Mouse (Mus musculus) liver, embryonic 12.5 days (tissue): Measurements from ENCODE around the gene Ak3. TPM values are rescaled to one million over a fixed set of nuclear protein-coding genes. Genes with fewer than 3 reads are reported as not detected.

Experiments used
- ATAC-seq: fragments of 200-750 bp; cut with Nextera tagmentation; 2 replicates; pipeline ENCODE4 v1.8.0; 2017; ENCODE audit warnings: moderate number of reproducible peaks, mild to moderate bottlenecking, moderate library complexity
- H3K27ac ChIP-seq: fragments of 300-500 bp; sonication (generic); 2 replicates; pipeline ENCODE4 v1.5.1; 2016; ENCODE audit warnings: mild to moderate bottlenecking
- H3K27me3 ChIP-seq: fragments of 300-500 bp; sonication (generic); replicated peaks from 2 replicates; pipeline ENCODE4 v1.6.1; 2016; ENCODE audit warnings: mild to moderate bottlenecking, moderate library complexity
- H3K36me3 ChIP-seq: fragments of 300-500 bp; sonication (generic); 2 replicates; pipeline ENCODE4 v1.6.1; 2016; ENCODE audit warnings: mild to moderate bottlenecking, moderate library complexity
- H3K4me1 ChIP-seq: fragments of 300-500 bp; sonication (generic); 2 replicates; pipeline ENCODE4 v1.6.1; 2016
- H3K4me2 ChIP-seq: fragments of 300-500 bp; sonication (generic); 2 replicates; pipeline ENCODE4 v1.6.1; 2016; ENCODE audit warnings: mild to moderate bottlenecking, moderate library complexity
- H3K4me3 ChIP-seq: fragments of 300-500 bp; sonication (generic); 2 replicates; pipeline ENCODE4 v1.5.1; 2016; ENCODE audit warnings: mild to moderate bottlenecking, moderate library complexity
- H3K9ac ChIP-seq: fragments of 300-500 bp; sonication (generic); 2 replicates; pipeline ENCODE4 v1.6.1; 2016; ENCODE audit warnings: mild to moderate bottlenecking, moderate library complexity
- H3K9me3 ChIP-seq: fragments of 300-500 bp; sonication (generic); replicated peaks from 2 replicates; pipeline ENCODE4 v1.6.1; 2016; ENCODE audit warnings: mild to moderate bottlenecking, moderate library complexity
- WGBS: fragments of 180-500 bp; shearing (Covaris S2); methylation state at CpG from one replicate; pipeline ENCODE4 v1.1.7; 2016; ENCODE audit not compliant: insufficient replicate concordance; 5-methylcytosine and 5-hydroxymethylcytosine counted together
- polyA plus RNA-seq: library from polyadenylated mRNA; unstranded; fragments of >200 nt; fragmentation: Nextera tagmentation; extraction: Ambion mirVana; gene quantifications from 2 replicates; pipeline ENCODE4 v1.2.1, GENCODE M21; 2016

The Ak3 gene
- polyA plus RNA-seq: 56.9 and 59.3 TPM in 2 replicates

GRCm38 (mm10) chr19:29047334-29048170 is at the start of gene Ak3:
Ak3 (minus strand) TSS chr19:29047961.
- peak; percentile 91 for ATAC-seq
- H3K36me3 ChIP-seq: no peaks in the 10 kb centered on the region
- WGBS: under 1% methylated on average over 67 of the region's 68 CpGs
- no peaks in the 10 kb centered on the region for H3K27me3 ChIP-seq
- H3K4me3 ChIP-seq: peak within 1 kb of the TSS; percentile 87
- H3K9me3 ChIP-seq: no peaks in the 10 kb centered on the region
- peaks cover 54% of the 10 kb centered on the region for H3K4me1 ChIP-seq
- peak within 1 kb of the TSS; percentile 91 for H3K4me2 ChIP-seq
- H3K27ac ChIP-seq: peak within 1 kb of the TSS; percentile 82
- H3K9ac ChIP-seq: peak within 1 kb of the TSS; percentile 95

GRCm38 (mm10) chr19:29092194-29092593 is 44.4 kb upstream of the Ak3 start:
- Histone ChIP-seq H3K9ac (no peak overlapping the region), H3K36me3 (peaks cover 15% of the 10 kb centered on the region; the same call in 1 of the 2 replicates), H3K4me1 (peaks cover 12% of the 10 kb centered on the region), H3K9me3 (no peaks in the 10 kb centered on the region), H3K27ac (no peak overlapping the region), H3K4me2 (no peak overlapping the region), H3K27me3 (no peaks in the 10 kb centered on the region), H3K4me3 (no peak overlapping the region)
- ATAC-seq: no peak

GRCm38 (mm10) chr19:29088628-29089027 is 40.9 kb upstream of the Ak3 start:
- Histone ChIP-seq H3K4me3 (no peak overlapping the region), H3K27ac (no peak overlapping the region), H3K9me3 (no peaks in the 10 kb centered on the region), H3K36me3 (peaks cover 27% of the 10 kb centered on the region), H3K9ac (no peak overlapping the region), H3K4me2 (no peak overlapping the region), H3K27me3 (no peaks in the 10 kb centered on the region), H3K4me1 (peaks cover 12% of the 10 kb centered on the region)
- ATAC-seq: no peak; the same call in 1 of the 2 replicates
- 56% methylated on average over 6 of the region's 6 CpGs for WGBS

- Histone ChIP-seq H3K4me1 (peaks cover 21% of the 10 kb centered on the region), H3K9me3 (no peaks in the 10 kb centered on the region), H3K4me3 (no peak overlapping the region), H3K4me2 (no peak overlapping the region), H3K36me3 (peaks cover 32% of the 10 kb centered on the region), H3K27me3 (no peaks in the 10 kb centered on the region), H3K9ac (no peak overlapping the region), H3K27ac (no peak overlapping the region)
- 72% methylated on average over 6 of the region's 6 CpGs for WGBS
- ATAC-seq: no peak
Measured at GRCm38 (mm10) chr19:29074802-29075201, 27.0 kb upstream of the Ak3 start.

- peak overlapping the region; percentile 68 for H3K4me2 ChIP-seq
- ATAC-seq: no peak
- H3K9ac ChIP-seq: peak overlapping the region; percentile 79
- H3K4me1 ChIP-seq: peaks cover 66% of the 10 kb centered on the region
- H3K9me3 ChIP-seq: no peaks in the 10 kb centered on the region
- H3K36me3 ChIP-seq: peaks cover 21% of the 10 kb centered on the region
- peak overlapping the region; percentile 68 for H3K27ac ChIP-seq
- 66% methylated on average over 5 of the region's 5 CpGs for WGBS
- no peaks in the 10 kb centered on the region for H3K27me3 ChIP-seq
- peak overlapping the region; percentile 68 for H3K4me3 ChIP-seq
Measured at GRCm38 (mm10) chr19:29069195-29069594, 21.4 kb upstream of the Ak3 start.

- Histone ChIP-seq H3K9me3 (no peaks in the 10 kb centered on the region), H3K27me3 (no peaks in the 10 kb centered on the region), H3K9ac (peak overlapping the region; percentile 79), H3K4me1 (peaks cover 68% of the 10 kb centered on the region), H3K4me3 (peak overlapping the region; percentile 68), H3K27ac (peak overlapping the region; percentile 98), H3K4me2 (peak overlapping the region; percentile 68), H3K36me3 (peaks cover 5% of the 10 kb centered on the region)
- ATAC-seq: peak; percentile 78
- WGBS: 3% methylated on average over 11 of the region's 11 CpGs
Measured at GRCm38 (mm10) chr19:29066981-29067471, 19.3 kb upstream of the Ak3 start.

- H3K9ac ChIP-seq: peak overlapping the region; percentile 72
- 8% methylated on average over 9 of the region's 9 CpGs for WGBS
- H3K27ac ChIP-seq: peak overlapping the region; percentile 98
- peak overlapping the region; percentile 40 for H3K4me3 ChIP-seq
- peak overlapping the region; percentile 67 for H3K4me2 ChIP-seq
- H3K9me3 ChIP-seq: no peaks in the 10 kb centered on the region
- H3K36me3 ChIP-seq: peaks cover 5% of the 10 kb centered on the region
- ATAC-seq: peak; percentile 92
- peaks cover 52% of the 10 kb centered on the region for H3K4me1 ChIP-seq
- no peaks in the 10 kb centered on the region for H3K27me3 ChIP-seq
Measured at GRCm38 (mm10) chr19:29064451-29065102, 16.8 kb upstream of the Ak3 start.

- no peaks in the 10 kb centered on the region for H3K27me3 ChIP-seq
- peak; percentile 56 for ATAC-seq
- H3K4me2 ChIP-seq: peak overlapping the region; percentile 67
- H3K4me1 ChIP-seq: peaks cover 49% of the 10 kb centered on the region
- peak overlapping the region; percentile 72 for H3K9ac ChIP-seq
- H3K36me3 ChIP-seq: no peaks in the 10 kb centered on the region
- WGBS: 9% methylated on average over 18 of the region's 18 CpGs
- peak overlapping the region; percentile 98 for H3K27ac ChIP-seq
- peak overlapping the region; percentile 40 for H3K4me3 ChIP-seq
- no peaks in the 10 kb centered on the region for H3K9me3 ChIP-seq
Measured at GRCm38 (mm10) chr19:29063577-29064363, 16.0 kb upstream of the Ak3 start.

- WGBS: 68% methylated on average over 5 of the region's 5 CpGs
- no peak overlapping the region for H3K4me3 ChIP-seq
- peak overlapping the region; percentile 56; the same call in 1 of the 2 replicates for H3K9ac ChIP-seq
- no peaks in the 10 kb centered on the region for H3K9me3 ChIP-seq
- ATAC-seq: no peak
- H3K4me1 ChIP-seq: peaks cover 45% of the 10 kb centered on the region
- no peak overlapping the region; the same call in 1 of the 2 replicates for H3K4me2 ChIP-seq
- no peaks in the 10 kb centered on the region for H3K36me3 ChIP-seq
- H3K27me3 ChIP-seq: no peaks in the 10 kb centered on the region
- H3K27ac ChIP-seq: peak overlapping the region; percentile 83
Measured at GRCm38 (mm10) chr19:29063009-29063408, 15.2 kb upstream of the Ak3 start.

- H3K36me3 ChIP-seq: no peaks in the 10 kb centered on the region
- 0 out of 2 replicates have a peak, but pooled peaks cover 4% of the 10 kb centered on the region for H3K27me3 ChIP-seq
- no peaks in the 10 kb centered on the region for H3K9me3 ChIP-seq
- 73% methylated on average over 6 of the region's 6 CpGs for WGBS
- no peak overlapping the region for H3K4me3 ChIP-seq
- H3K9ac ChIP-seq: no peak overlapping the region
- H3K4me2 ChIP-seq: no peak overlapping the region
- no peak for ATAC-seq
- H3K4me1 ChIP-seq: peaks cover 26% of the 10 kb centered on the region
- H3K27ac ChIP-seq: no peak overlapping the region
Measured at GRCm38 (mm10) chr19:29060299-29060698, 12.5 kb upstream of the Ak3 start.

- Histone ChIP-seq H3K36me3 (no peaks in the 10 kb centered on the region), H3K9ac (no peak overlapping the region), H3K4me1 (peaks cover 20% of the 10 kb centered on the region), H3K9me3 (no peaks in the 10 kb centered on the region), H3K4me3 (no peak overlapping the region), H3K27ac (no peak overlapping the region), H3K27me3 (0 out of 2 replicates have a peak, but pooled peaks cover 4% of the 10 kb centered on the region), H3K4me2 (no peak overlapping the region)
- no peak for ATAC-seq
- WGBS: 76% methylated on average over 2 of the region's 2 CpGs
Measured at GRCm38 (mm10) chr19:29059688-29060087, 11.9 kb upstream of the Ak3 start.
